Mouse (Mus musculus) liver, embryonic 16.5 days (tissue): Measurements from ENCODE around the gene Ankrd23. TPM values are rescaled to one million over a fixed set of nuclear protein-coding genes. Genes with fewer than 3 reads are reported as not detected.

Experiments used
- ATAC-seq: fragments of 200-750 bp; cut with Nextera tagmentation; 2 replicates; pipeline ENCODE4 v1.8.0; 2017; ENCODE audit warnings: low read depth, mild to moderate bottlenecking, moderate number of reproducible peaks, moderate library complexity
- H3K27ac ChIP-seq: fragments of 300-500 bp; sonication (generic); 2 replicates; pipeline ENCODE4 v1.5.1; 2014; ENCODE audit warnings: mild to moderate bottlenecking, low read length
- H3K27me3 ChIP-seq: fragments of 300-500 bp; sonication (generic); 2 replicates; pipeline ENCODE4 v1.6.1; 2014; ENCODE audit warnings: low read depth, low read length, mixed read lengths; ENCODE audit not compliant: control insufficient read depth, insufficient read depth
- H3K36me3 ChIP-seq: fragments of 300-500 bp; sonication (generic); 2 replicates; pipeline ENCODE4 v1.6.1; 2014; ENCODE audit warnings: mild to moderate bottlenecking; ENCODE audit not compliant: control insufficient read depth, insufficient read depth
- H3K4me1 ChIP-seq: fragments of 300-500 bp; sonication (generic); 2 replicates; pipeline ENCODE4 v1.6.1; 2014; ENCODE audit warnings: low read depth, low read length, mixed read lengths; ENCODE audit not compliant: control insufficient read depth
- H3K4me2 ChIP-seq: fragments of 300-500 bp; sonication (generic); 2 replicates; pipeline ENCODE4 v1.6.1; 2014; ENCODE audit warnings: low read depth, low read length, mixed read lengths
- H3K4me3 ChIP-seq: fragments of 300-500 bp; sonication (generic); 2 replicates; pipeline ENCODE4 v1.5.1; 2014; ENCODE audit warnings: low read depth, mild to moderate bottlenecking, low read length
- H3K9ac ChIP-seq: fragments of 300-500 bp; sonication (generic); 2 replicates; pipeline ENCODE4 v1.6.1; 2014; ENCODE audit warnings: low read depth, low read length
- H3K9me3 ChIP-seq: fragments of 300-500 bp; sonication (generic); replicated peaks from 2 replicates; pipeline ENCODE4 v1.6.1; 2016; ENCODE audit warnings: low read length; ENCODE audit not compliant: control insufficient read depth
- WGBS: fragments of 180-500 bp; shearing (Covaris S2); extraction: QIAGEN DNeasy Blood & Tissue Kit; methylation state at CpG from one replicate; pipeline ENCODE4 v1.1.7; 2014; ENCODE audit not compliant: insufficient replicate concordance; 5-methylcytosine and 5-hydroxymethylcytosine counted together
- microRNA-seq: library from miRNA; unstranded; fragments of <30 nt; microRNA quantifications from one replicate; pipeline ENCODE4, GENCODE M21; 2016
- polyA plus RNA-seq: library from polyadenylated mRNA; unstranded; fragments of >200 nt; fragmentation: Nextera tagmentation; extraction: Ambion mirVana; gene quantifications from 2 replicates; pipeline ENCODE4 v1.2.1, GENCODE M21; 2015

The Ankrd23 gene
- polyA plus RNA-seq, 1 experiment from 2014 or later = 4.3 TPM

- Histone ChIP-seq H3K9me3 (no peaks in the 10 kb centered on the region), H3K9ac (no peak overlapping the region)
- WGBS = 56% methylated on average over 7 of the region's 7 CpGs
These were observed 51.6 kb downstream of the Ankrd23 start for GRCm38 (mm10) chr1:36485080-36485479.

GRCm38 (mm10) chr1:36483825-36484224, 52.9 kb downstream of the Ankrd23 start:
- no peak for ATAC-seq
- H3K36me3 ChIP-seq = no peaks in the 10 kb centered on the region
- WGBS = 61% methylated on average over 4 of the region's 4 CpGs
- no peaks in the 10 kb centered on the region for H3K4me1 ChIP-seq
- H3K4me2 ChIP-seq = no peak overlapping the region
- no peak overlapping the region for H3K4me3 ChIP-seq
- no peaks in the 10 kb centered on the region for H3K9me3 ChIP-seq
- no peak overlapping the region for H3K9ac ChIP-seq
- no peaks in the 10 kb centered on the region for H3K27me3 ChIP-seq
- no peak overlapping the region for H3K27ac ChIP-seq

More at GRCm38 (mm10) chr1:36485080-36485479, 51.6 kb downstream of the Ankrd23 start:
- Histone ChIP-seq H3K27ac (no peak overlapping the region), H3K4me3 (no peak overlapping the region), H3K4me2 (no peak overlapping the region), H3K4me1 (no peaks in the 10 kb centered on the region), H3K27me3 (no peaks in the 10 kb centered on the region), H3K36me3 (no peaks in the 10 kb centered on the region)
- no peak for ATAC-seq

Small RNAs within 50 kb of the gene (microRNA-seq; reads per million reads assigned to microRNA genes)
- not detected for gene Gm47280

Other genes with a start within 250 kb of the Ankrd23 start
- 3.6 and 4.9 TPM in 2 replicates for gene Arid5a, start 229.2 kb downstream of the Ankrd23 start, polyA plus RNA-seq
- 12.2 and 13.0 TPM in 2 replicates for gene Kansl3, start 167.7 kb downstream of the Ankrd23 start, polyA plus RNA-seq
- gene Fer1l5, start 164.6 kb downstream of the Ankrd23 start, polyA plus RNA-seq = 0.15 and 0.34 TPM in 2 replicates
- gene Lman2l, start 91.6 kb downstream of the Ankrd23 start, polyA plus RNA-seq = 12.0 and 13.0 TPM in 2 replicates
- gene Cnnm4, start 65.3 kb downstream of the Ankrd23 start, polyA plus RNA-seq = 2.5 and 2.7 TPM in 2 replicates
- 0.91 and 1.1 TPM in 2 replicates for gene Cnnm3, start 25.0 kb downstream of the Ankrd23 start, polyA plus RNA-seq
- gene Gm42417, start 2.5 kb upstream of the Ankrd23 start, polyA plus RNA-seq = not detected in 2 replicates
- 5.4 and 6.7 TPM in 2 replicates for gene Ankrd39, start 10.6 kb upstream of the Ankrd23 start, polyA plus RNA-seq
- 1.5 and 2.0 TPM in 2 replicates for gene Sema4c, start 21.5 kb upstream of the Ankrd23 start, polyA plus RNA-seq
- 0.14 and 0.37 TPM in 2 replicates for gene Fam178b, start 146.3 kb upstream of the Ankrd23 start, polyA plus RNA-seq
- 371 and 385 TPM in 2 replicates for gene Cox5b, start 154.6 kb upstream of the Ankrd23 start, polyA plus RNA-seq
- not detected in 2 replicates for gene 4933424G06Rik, start 173.3 kb upstream of the Ankrd23 start, polyA plus RNA-seq
- gene Actr1b, start 177.5 kb upstream of the Ankrd23 start, polyA plus RNA-seq = 25.4 and 26.0 TPM in 2 replicates
- 0.19 TPM in 2 replicates for gene Zap70, start 224.9 kb upstream of the Ankrd23 start, polyA plus RNA-seq